Mouse (Mus musculus) thymus, postnatal 0 days (tissue): ENCODE data around the gene Dhrs3. TPM values are rescaled to one million over a fixed set of nuclear protein-coding genes. Genes with fewer than 3 reads are reported as not detected.

Source experiments
- DNase-seq: peaks from one replicate; pipeline ENCODE4 v3.0.0-alpha.2; 2015; ENCODE audit warnings: low spot score
- polyA plus RNA-seq: library from polyadenylated mRNA; unstranded; fragments of >200 nt; fragmentation: Nextera tagmentation; extraction: Ambion mirVana; gene quantifications from 2 replicates; pipeline ENCODE4 v1.2.1, GENCODE M21; 2015

Gene Dhrs3
- 129 and 131 TPM in 2 replicates for polyA plus RNA-seq

- peak; percentile 90 for DNase-seq
These were observed at the start of gene Dhrs3 for GRCm38 (mm10) chr4:144892133-144892936. Gene Dhrs3, plus strand, starts transcription at chr4:144892827.

- DNase-seq = no peak
These were observed 30.7 kb upstream of the Dhrs3 start for GRCm38 (mm10) chr4:144861756-144862505.

- no peak for DNase-seq
These were observed 24.7 kb upstream of the Dhrs3 start for GRCm38 (mm10) chr4:144867926-144868325.

DNA sequence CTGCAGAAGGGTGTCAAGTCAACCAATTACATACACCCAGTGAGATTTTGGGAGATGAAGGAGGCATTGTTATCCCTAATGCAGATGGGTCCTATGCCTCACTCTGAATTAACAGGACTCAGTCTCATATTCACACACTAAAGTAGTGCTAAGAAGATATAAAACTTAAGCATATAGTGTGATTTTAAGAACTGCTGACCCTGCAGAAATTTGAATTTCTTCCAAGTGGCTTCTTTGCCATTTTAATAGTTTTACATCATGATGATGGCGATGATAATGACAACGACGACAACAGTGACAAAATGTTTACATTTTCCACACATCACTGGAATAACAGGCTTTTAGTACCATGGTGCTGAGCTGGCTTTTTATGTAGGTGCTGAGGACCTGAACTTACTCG is 24.0 kb upstream of the Dhrs3 start:
- DNase-seq = no peak

GRCm38 (mm10) chr4:144872905-144873304 is 19.7 kb upstream of the Dhrs3 start:
- DNase-seq = peak; percentile 19

DNA sequence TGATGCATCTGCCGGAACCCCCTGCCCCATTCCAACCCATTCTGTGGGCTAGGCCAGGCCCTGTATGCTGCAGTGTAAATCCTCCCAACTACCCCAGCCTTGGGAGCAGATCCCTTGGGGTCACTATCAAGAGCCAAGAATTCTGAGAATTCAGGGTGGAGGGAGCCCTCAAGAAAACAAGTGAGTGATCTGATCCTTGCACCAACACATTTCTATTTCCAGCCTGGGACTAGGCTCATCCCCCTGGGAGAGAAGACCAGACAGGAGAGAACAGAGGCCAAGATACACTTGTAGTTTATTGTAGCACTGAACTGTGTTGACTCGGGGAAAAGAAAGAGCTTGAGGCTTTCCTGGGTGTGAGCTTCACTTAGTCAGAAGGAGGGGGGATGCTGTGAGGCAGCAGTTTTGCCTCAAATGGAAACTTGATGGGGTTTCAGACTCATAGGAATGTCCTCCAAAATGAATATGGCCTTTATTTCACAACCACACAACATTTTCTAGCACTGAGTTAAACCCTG is 17.0 kb upstream of the Dhrs3 start:
- DNase-seq = no peak

GRCm38 (mm10) chr4:144879549-144879948 is 13.1 kb upstream of the Dhrs3 start:
- DNase-seq = no peak

DNA sequence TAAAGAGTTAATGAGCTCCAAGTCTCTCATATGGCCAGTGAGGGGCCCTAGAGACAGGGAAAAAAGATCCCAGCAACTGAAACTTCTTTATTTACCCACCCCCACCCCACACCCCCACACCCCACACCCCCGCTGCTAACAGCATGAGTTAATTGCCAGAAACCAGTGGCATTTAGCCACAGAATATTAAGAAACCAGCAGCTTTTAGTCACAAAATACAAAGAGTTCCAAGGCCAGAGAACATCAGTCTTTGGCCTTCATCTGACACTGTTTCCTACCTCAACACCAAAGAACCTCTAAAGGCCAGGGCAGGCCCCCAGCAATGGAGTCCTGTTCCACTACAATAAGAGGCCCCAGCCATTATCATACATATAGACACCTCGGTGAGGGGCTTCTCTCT is 11.3 kb upstream of the Dhrs3 start:
- no peak for DNase-seq

GRCm38 (mm10) chr4:144882881-144883331 is 9.7 kb upstream of the Dhrs3 start:
- no peak for DNase-seq

GRCm38 (mm10) chr4:144886460-144886859 is 6.2 kb upstream of the Dhrs3 start:
- DNase-seq = no peak

DNA sequence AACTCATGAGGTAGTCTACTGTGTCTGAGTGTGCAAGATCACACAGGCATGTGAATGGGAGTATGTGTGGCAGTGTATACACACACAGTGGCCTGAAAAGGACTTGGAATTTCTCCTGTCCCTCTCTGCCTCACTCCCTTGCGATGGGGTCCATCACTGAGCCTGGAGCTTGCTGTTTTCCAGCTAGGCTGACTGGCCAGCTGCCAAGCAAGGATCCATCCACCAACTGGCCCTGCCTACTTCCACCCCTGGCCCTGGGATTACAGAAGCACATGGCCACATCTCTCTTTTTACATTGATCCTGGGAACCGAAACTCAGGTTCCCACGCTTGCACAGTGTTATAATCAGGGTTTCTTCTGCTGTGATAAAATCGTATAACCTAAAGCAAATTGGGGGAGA is 3.9 kb upstream of the Dhrs3 start:
- DNase-seq = no peak

DNA sequence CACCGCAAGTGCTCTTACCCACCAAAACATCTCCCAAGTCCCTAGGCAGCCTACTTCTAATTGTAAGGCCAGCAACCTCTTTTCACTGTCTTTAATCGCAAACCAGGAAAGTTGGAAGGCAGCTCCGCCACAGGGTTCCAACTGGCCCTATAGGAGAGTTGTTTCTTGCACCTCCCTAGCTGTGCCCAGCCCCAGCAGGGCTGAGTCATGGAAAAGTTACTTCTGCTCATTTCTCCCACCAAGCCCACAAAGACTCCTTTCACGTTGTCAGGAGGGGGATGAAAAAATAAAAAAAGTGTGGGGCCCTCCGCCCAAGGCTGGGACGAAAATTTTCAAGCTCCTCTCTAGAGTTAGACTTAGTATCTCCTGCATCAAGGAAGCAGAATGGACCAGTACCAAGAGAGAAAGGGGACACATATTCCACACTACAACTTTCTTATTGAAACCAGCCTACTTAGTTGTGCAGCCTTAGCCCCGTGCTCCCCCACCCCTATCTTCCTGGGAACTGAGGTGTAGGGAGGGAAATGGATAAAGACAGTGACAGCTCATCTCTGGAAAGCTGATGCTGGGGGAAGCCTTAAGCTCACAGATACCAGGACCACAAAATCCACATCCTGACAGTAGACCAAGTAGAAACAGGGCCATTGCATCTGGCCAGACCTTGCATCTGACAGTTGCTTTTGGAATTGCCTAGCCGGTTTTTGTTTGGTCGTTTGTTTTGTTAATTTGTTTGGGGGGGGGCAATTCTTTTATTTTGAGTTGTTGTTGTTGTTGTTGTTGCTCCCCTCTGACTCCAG is 2.9 kb upstream of the Dhrs3 start:
- DNase-seq = no peak

DNA sequence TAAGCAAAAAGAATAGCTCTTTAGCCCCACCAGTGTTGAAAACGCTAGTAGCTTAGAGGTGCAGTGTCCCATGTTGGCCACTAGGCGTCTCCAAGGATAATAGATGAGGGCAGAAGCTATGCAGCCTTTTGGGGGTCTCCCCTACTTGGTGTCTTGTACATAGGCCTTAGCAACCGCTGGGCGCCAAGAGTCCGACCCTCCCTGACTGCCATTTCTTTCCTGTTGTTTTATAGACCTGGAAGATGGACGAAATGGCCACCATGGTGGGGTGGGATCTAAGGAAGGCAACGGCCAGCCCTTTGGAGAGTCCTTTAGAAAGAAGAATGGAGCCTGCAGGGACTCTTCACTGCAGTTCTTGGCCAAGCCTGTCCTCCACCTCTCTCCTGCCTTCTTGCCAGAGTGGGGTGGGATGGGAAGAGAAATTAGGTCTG is 1.9 kb upstream of the Dhrs3 start:
- peak; percentile 88 for DNase-seq

DNA sequence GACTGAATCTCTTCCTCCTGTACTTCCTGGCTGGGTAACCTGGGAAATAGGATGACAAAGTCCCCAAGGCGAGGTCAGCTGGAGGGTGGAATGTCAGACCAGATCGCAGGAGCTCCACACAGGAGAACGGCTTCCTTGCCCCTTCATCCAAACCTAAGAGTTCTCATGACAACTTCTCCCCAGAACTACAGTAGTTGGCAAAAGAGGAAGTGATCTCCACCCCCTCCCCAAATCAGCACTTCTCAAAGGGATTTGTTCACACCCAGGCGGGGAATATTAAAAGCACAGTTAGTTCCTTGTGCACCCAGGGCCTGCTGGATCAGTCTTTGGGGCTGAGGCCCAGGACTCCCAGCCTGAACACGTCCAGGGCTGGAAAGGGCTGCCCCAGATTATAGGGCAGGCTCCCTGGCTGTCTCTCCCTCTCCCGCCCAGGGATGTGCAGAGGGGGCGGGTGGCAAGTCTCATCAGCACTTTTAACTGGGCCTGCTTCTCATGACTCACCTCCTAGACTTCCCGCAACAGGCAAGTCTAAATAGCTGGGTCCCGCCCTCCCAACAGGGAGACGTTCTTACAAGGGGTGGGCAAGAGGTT is 1.4 kb upstream of the Dhrs3 start:
- DNase-seq = no peak

GRCm38 (mm10) chr4:144891743-144892132 is 889 bp upstream of the Dhrs3 start:
- no peak for DNase-seq

GRCm38 (mm10) chr4:144892937-144893272 is 278 bp downstream of the Dhrs3 start:
- DNase-seq = no peak

DNA sequence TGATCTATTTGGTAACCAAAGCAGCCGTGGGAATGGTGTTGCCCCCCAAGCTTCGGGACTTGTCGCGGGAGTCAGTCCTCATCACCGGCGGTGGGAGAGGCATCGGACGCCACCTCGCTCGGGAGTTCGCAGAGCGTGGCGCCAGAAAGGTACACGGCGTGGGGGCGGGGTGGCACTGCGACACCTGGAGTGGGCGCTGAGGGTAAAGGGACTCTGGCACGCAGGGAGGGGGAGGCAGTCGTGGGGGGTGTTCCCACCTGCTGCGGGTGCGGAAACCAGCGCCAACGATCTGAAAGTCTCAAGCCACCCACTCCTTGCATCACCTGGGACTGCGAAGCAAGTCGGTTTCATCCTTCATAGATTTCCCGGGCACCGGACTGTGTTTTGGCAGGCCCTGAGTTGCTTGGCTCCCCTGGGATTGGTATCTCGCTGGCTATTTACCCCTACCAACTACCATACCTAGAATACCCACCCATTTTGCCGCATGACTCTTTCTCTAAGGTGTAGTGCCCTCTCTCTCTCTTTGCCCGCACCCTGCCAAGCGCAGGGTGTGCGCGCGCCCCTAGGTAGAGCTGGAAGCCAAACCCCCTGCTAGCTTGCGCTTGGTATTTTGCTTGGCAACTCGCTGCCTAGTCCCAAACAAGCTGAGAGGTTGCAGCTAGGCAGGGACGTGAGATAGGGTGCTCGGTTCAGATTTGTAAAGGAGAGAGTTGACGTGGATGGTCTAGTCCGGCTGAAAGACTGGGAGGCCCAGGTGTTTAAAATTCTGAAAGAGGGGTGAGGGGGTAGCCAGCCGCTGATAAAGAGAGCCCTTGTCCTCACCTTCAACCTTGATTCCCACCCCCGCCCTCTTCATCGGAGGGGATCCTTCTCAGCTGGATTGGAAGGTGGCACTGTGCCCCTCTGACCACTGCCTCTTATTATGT is 1.2 kb downstream of the Dhrs3 start:
- DNase-seq = peak; percentile 78

GRCm38 (mm10) chr4:144894487-144895210 is 2.0 kb downstream of the Dhrs3 start:
- DNase-seq = no peak

DNA sequence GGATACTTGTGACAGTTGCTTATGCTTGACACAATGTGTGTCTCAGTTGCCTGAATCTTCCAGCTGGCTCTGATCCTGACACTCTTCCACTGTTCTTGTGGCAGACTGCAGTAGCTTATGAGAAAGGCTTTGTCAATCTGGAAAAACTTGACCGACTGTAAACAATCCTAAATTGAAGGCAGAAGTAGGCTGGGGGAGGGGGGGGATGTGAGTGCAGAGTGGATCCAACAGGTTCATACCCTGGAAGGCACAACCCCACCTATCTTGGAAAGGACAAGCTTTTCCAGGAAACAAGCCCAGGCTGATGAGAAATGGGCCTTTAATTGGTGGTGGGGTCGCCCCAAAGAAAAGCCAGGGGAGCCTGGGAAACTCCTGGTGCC is 2.6 kb downstream of the Dhrs3 start:
- DNase-seq = no peak
